Mouse (Mus musculus) thymus, adult 2 months (tissue): ENCODE measurements around the gene Pdss2.

Experiments used
- CTCF ChIP-seq: fragments of 200-500 bp; IDR thresholded peaks from 2 replicates; pipeline ENCODE4 v1.5.1; 2012; ENCODE audit warnings: mild to moderate bottlenecking, control low read depth, low read length, moderate library complexity, borderline replicate concordance; ENCODE audit not compliant: control insufficient read depth, poor library complexity, insufficient read depth; ENCODE audit errors: extremely low read depth
- POLR2A ChIP-seq: fragments of 200-500 bp; IDR thresholded peaks from 2 replicates; pipeline ENCODE4 v1.6.1; 2012; ENCODE audit warnings: mild to moderate bottlenecking, low read length, control low read depth, moderate library complexity; ENCODE audit not compliant: control insufficient read depth, poor library complexity, insufficient read depth; ENCODE audit errors: extremely low read depth

DNA sequence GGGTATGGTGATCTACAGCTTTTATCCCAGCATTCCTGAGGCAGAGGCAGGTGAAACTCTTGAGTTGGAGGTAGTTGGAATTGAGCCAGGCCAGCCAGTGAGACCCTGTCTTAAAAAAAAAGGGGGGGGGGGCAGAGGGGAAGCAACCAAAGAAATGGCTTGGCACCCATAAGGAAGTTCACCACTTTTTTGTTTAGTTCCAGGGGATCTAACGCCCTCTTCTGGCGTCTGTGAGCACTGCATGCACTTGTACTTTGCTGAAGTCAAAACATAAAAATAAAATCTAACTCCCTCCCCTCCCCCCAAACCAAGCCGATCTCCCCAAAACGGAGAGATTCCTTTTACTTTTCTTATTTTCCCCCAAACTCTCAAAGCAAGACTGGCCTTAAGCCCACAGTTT is 254.1 kb downstream of the Pdss2 start:
- TF ChIP-seq POLR2A (no peak), CTCF (no peak)
